Mouse (Mus musculus): ENCODE measurements at regions not wholly inside any gene's neighbourhood (a gene's known extent, or its start where the extent isn't known, plus 50 kb on each side); places are given as distances from the start of the nearest gene placed in this dataset.

GRCm38 (mm10) chr11:48551201-48551600 lies 248.9 kb upstream of the Rack1 start:
- no peak for TF ChIP-seq CTCF (IDR thresholded peaks at IDR 0.05)
- no peak for TF ChIP-seq EP300 (IDR thresholded peaks at IDR 0.05)

All from lung, postnatal 0 days (tissue).